Mouse (Mus musculus): ENCODE measurements around the gene Rogdi. TPM values are rescaled to one million over a fixed set of nuclear protein-coding genes. Genes with fewer than 3 reads are reported as not detected.

The Rogdi gene
- polyA plus RNA-seq, 1 experiment: 68.4 TPM

GRCm38 (mm10) chr16:4960260-4960659 lies 53.1 kb downstream of the Rogdi start:
- peaks cover 13% of the 10 kb centered on the region; the same call in 1 of the 2 replicates for H3K4me1 ChIP-seq (ENCODE audit: control insufficient read depth, insufficient read depth, insufficient read length, low read length)
- H3K4me3 ChIP-seq (ENCODE audit: low read depth, low read length): no peak overlapping the region
- peaks cover 20% of the 10 kb centered on the region for H3K36me3 ChIP-seq (ENCODE audit: control insufficient read depth, insufficient read depth, low read length)
- no peak for TF ChIP-seq POLR2A (IDR thresholded peaks at IDR 0.05; ENCODE audit: low read depth, low read length)
- no peak for TF ChIP-seq CTCF (IDR thresholded peaks at IDR 0.05; ENCODE audit: extremely low read depth, insufficient read length, insufficient replicate concordance, low read depth, low read length)
- H3K27ac ChIP-seq (ENCODE audit: insufficient read depth, low read depth, low read length): no peak overlapping the region
- H3K27me3 ChIP-seq (ENCODE audit: control insufficient read depth, insufficient read depth, low read length): no peaks in the 10 kb centered on the region
- 79% methylated on average over 8 of the region's 8 CpGs for WGBS

Other genes starting within 250 kb of the Rogdi start
- 51.7 and 87.4 TPM in 2 replicates for gene Cdip1, start 223.3 kb downstream of the Rogdi start, polyA plus RNA-seq (2012; rRNA removed)
- not detected in 2 replicates for gene 4930562C15Rik, start 178.1 kb downstream of the Rogdi start, polyA plus RNA-seq (2012; rRNA removed)
- 21.0 and 37.1 TPM in 2 replicates for gene Ubald1, start 133.2 kb downstream of the Rogdi start, polyA plus RNA-seq (2012; rRNA removed)
- gene Mgrn1, start 127.3 kb downstream of the Rogdi start, polyA plus RNA-seq (2012; rRNA removed): 81.9 and 164 TPM in 2 replicates
- 23.7 and 42.6 TPM in 2 replicates for gene Nudt16l1, start 74.8 kb downstream of the Rogdi start, polyA plus RNA-seq (2012; rRNA removed)
- 17.9 and 34.8 TPM in 2 replicates for gene Anks3, start 49.3 kb downstream of the Rogdi start, polyA plus RNA-seq (2012; rRNA removed)
- gene Sept12, start 15.7 kb downstream of the Rogdi start, polyA plus RNA-seq (2012; rRNA removed): 0.15 TPM in 1 of 2 replicates, not detected in the other
- 173 and 472 TPM in 2 replicates for gene Smim22, start 6.3 kb downstream of the Rogdi start, polyA plus RNA-seq (2012; rRNA removed)
- 21.2 and 39.0 TPM in 2 replicates for gene Glyr1, start 36.3 kb upstream of the Rogdi start, polyA plus RNA-seq (2012; rRNA removed)
- gene Ubn1, start 36.5 kb upstream of the Rogdi start, polyA plus RNA-seq (2012; rRNA removed): 14.8 and 25.8 TPM in 2 replicates
- gene Ppl, start 118.9 kb upstream of the Rogdi start, polyA plus RNA-seq (2012; rRNA removed): 1.1 and 1.6 TPM in 2 replicates
- 0.08 TPM in 1 of 2 replicates, not detected in the other for gene Sec14l5, start 133.6 kb upstream of the Rogdi start, polyA plus RNA-seq (2012; rRNA removed)
- gene Nagpa, start 190.5 kb upstream of the Rogdi start, polyA plus RNA-seq (2012; rRNA removed): 25.9 and 38.8 TPM in 2 replicates
- gene AU021092, start 208.7 kb upstream of the Rogdi start, polyA plus RNA-seq (2012; rRNA removed): 2.9 and 3.0 TPM in 2 replicates
- 20.8 and 26.0 TPM in 2 replicates for gene Alg1, start 220.1 kb upstream of the Rogdi start, polyA plus RNA-seq (2012; rRNA removed)
- gene Eef2kmt, start 242.4 kb upstream of the Rogdi start, polyA plus RNA-seq (2012; rRNA removed): 24.9 and 26.1 TPM in 2 replicates

All from small intestine, adult 2 months (tissue).